Mouse (Mus musculus): ENCODE results near the gene Gli3.

GRCm38 (mm10) chr13:15517048-15517760 lies 54.2 kb downstream of the Gli3 start:
- TF ChIP-seq GATA1 (IDR thresholded peaks at IDR 0.05; ENCODE audit: low read length) (no peak), TAL1 (IDR thresholded peaks at IDR 0.05; ENCODE audit: low read length) (no peak)
